Mouse (Mus musculus): ENCODE results near the gene Id4.

DNA sequence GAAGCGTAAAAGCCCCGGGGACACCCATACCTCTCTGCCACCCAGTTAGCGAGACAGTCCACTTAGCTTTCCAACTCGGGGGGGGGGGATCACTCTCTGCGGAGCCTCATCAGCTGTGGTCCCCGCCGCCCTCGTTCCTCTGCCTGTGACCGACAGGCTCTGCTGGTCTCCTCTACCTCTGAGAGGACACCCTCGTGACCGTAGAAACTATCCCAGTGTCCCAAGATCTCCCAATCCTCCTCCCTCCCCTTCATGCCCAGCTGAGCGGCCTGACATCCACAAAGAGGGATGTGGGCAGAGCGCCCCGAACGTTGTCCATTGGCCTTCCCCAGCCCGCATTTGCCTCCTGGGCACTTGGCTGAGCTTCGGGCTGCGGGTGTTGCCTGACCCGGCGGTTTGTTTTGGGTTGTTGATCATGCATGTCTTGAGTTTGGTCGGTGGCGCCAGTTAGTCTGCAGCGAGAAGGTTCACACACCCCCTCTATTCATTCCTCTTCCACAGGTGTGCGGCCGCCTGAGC, 1.5 kb downstream of the Id4 start:
- TF ChIP-seq CTCF (conservative IDR thresholded peaks at IDR 0.05; ENCODE audit: low read length) (no peak), POU5F1 (IDR thresholded peaks at IDR 0.05; ENCODE audit: borderline replicate concordance, low read length) (no peak), NANOG (IDR thresholded peaks at IDR 0.05; ENCODE audit: borderline replicate concordance, low read length) (no peak)
